Comparison of ENCODE assay signal across 37 mouse cellular contexts in the genomic region with DNA sequence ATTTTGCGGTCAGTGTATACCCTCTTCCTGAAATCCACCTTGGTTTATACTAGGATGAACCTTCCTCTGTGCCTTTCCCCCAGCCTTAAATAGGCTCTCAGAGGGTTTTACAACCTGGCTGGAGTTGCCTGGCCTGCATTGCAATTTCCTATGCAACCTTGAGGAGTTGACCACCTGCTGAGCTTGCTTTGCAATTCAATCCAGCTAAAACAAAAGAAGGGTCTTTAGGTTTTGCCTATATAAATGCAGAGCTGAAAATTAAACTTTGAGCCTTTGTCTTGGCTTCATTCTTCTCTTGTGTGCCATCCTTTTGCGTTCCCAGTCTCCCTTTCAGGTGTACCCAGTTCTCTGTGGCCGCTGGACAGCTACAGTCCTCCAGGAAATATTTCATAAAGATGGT. TPM values are rescaled to one million over a fixed set of nuclear protein-coding genes. Genes with fewer than 3 reads are reported as not detected.
"Had no signal": no experiment of that assay in that cellular context is flagged by ENCODE, and none has a peak within 500 bp of the region (broad histone marks: within the 10 kb centered on the region; RNA-seq: fewer than 3 reads in every experiment).

No protein-coding gene starts in this region.

- DNase-seq: heart, postnatal 10 days; heart, postnatal 14 days; heart, postnatal 36 days; heart, postnatal 4 days; kidney, adult 11 months; kidney, adult 18-20 months; kidney, adult 2 months; kidney, adult 8-10 months; kidney, adult 9 months; kidney, postnatal 10 days; kidney, postnatal 14 days; kidney, postnatal 25 days; kidney, postnatal 36 days; kidney, postnatal 4 days; layer of hippocampus, adult 9-11 months; layer of hippocampus, postnatal 36 days had no signal

- H3K36me3 ChIP-seq: heart, embryonic 10.5 days; heart, embryonic 12.5 days; heart, embryonic 13.5 days; heart, embryonic 15.5 days; hindbrain, embryonic 10.5 days; hindbrain, embryonic 12.5 days; hindbrain, embryonic 13.5 days; hindbrain, embryonic 15.5 days; intestine, embryonic 15.5 days; kidney, embryonic 15.5 days had no signal

- H3K9me3 ChIP-seq: heart, embryonic 10.5 days; heart, embryonic 13.5 days; heart, embryonic 15.5 days; hindbrain, embryonic 10.5 days; hindbrain, embryonic 12.5 days; hindbrain, embryonic 15.5 days; intestine, embryonic 15.5 days; kidney, embryonic 15.5 days had no signal

- H3K9ac ChIP-seq: heart, embryonic 12.5 days; heart, embryonic 13.5 days; heart, embryonic 15.5 days; hindbrain, embryonic 12.5 days; hindbrain, embryonic 13.5 days; hindbrain, embryonic 14.5 days; hindbrain, embryonic 15.5 days; intestine, embryonic 15.5 days; kidney, embryonic 15.5 days had no signal

- H3K27ac ChIP-seq: heart, embryonic 10.5 days; heart, embryonic 13.5 days; heart, embryonic 15.5 days; hindbrain, embryonic 10.5 days; hindbrain, embryonic 12.5 days; hindbrain, embryonic 13.5 days; hindbrain, embryonic 14.5 days; hindbrain, embryonic 15.5 days; hindbrain, postnatal 0 days; intestine, embryonic 15.5 days; kidney, embryonic 15.5 days; kidney, postnatal 0 days; layer of hippocampus, adult 2 months; left cerebral cortex, adult 2 months had no signal

- ATAC-seq: hindbrain, embryonic 16.5 days; hindbrain, postnatal 0 days; intestine, embryonic 15.5 days; intestine, embryonic 16.5 days; intestine, postnatal 0 days had no signal

- H3K27me3 ChIP-seq: heart, embryonic 12.5 days; heart, embryonic 13.5 days; heart, embryonic 15.5 days; hindbrain, embryonic 12.5 days; hindbrain, embryonic 13.5 days; hindbrain, embryonic 15.5 days; intestine, embryonic 15.5 days; kidney, embryonic 15.5 days had no signal

- H3K4me1 ChIP-seq: heart, embryonic 10.5 days; heart, embryonic 12.5 days; heart, embryonic 13.5 days; heart, embryonic 15.5 days; hindbrain, embryonic 10.5 days; hindbrain, embryonic 12.5 days; hindbrain, embryonic 13.5 days; hindbrain, embryonic 15.5 days; intestine, embryonic 15.5 days; kidney, embryonic 15.5 days had no signal

- H3K4me2 ChIP-seq: heart, embryonic 11.5 days; heart, embryonic 12.5 days; heart, embryonic 13.5 days; heart, embryonic 15.5 days; hindbrain, embryonic 12.5 days; hindbrain, embryonic 13.5 days; hindbrain, embryonic 14.5 days; hindbrain, embryonic 15.5 days; intestine, embryonic 15.5 days; kidney, embryonic 15.5 days had no signal

- H3K4me3 ChIP-seq: heart, embryonic 10.5 days; heart, embryonic 12.5 days; heart, embryonic 13.5 days; heart, embryonic 15.5 days; hindbrain, embryonic 10.5 days; hindbrain, embryonic 12.5 days; hindbrain, embryonic 13.5 days; hindbrain, embryonic 15.5 days; intestine, embryonic 15.5 days; kidney, embryonic 15.5 days; layer of hippocampus, adult 2 months; left cerebral cortex, adult 2 months had no signal

RNA-seq across cellular contexts. Expression of gene Phyhipl, which starts 53.0 kb away (rescaled TPM):
- total RNA-seq: heart, postnatal 10 days; heart, postnatal 14 days; heart, postnatal 25 days; heart, postnatal 36 days; hematopoietic stem cell, adult 5-6 weeks had no signal
